Mouse (Mus musculus): ENCODE results near the gene Cks1brt.

DNA sequence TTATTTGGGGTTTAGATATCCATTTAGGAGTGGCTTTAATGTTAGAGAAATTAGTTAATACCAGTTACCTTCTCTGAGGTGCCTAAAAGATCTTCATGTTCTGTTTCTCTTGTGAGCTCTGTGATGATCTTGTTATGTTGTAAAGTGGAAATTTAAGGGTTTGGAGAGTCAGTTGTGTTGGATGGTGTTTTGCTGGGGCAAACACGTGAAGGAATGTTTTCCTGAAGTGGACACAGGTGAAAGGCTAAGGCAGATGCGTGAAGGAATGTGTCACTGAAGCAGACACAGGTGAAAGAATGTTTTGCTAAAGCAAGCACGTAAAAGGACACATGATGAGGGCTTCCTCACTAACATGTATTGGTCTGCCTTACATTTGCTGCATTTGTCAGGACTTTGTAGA is 28.7 kb upstream of the Cks1brt start, which contains the start of gene Zfp791:
- no peak for TF ChIP-seq CTCF (IDR thresholded peaks at IDR 0.05; ENCODE audit: extremely low read depth, insufficient read length, insufficient replicate concordance, low read depth, low read length)
- TF ChIP-seq POLR2A (IDR thresholded peaks at IDR 0.05; ENCODE audit: low read depth, low read length): no peak
